Mouse (Mus musculus) hindbrain, embryonic 16.5 days (tissue): ENCODE results near the gene AI837181. TPM values are rescaled to one million over a fixed set of nuclear protein-coding genes. Genes with fewer than 3 reads are reported as not detected.
A peak's percentile ranks its signal among the peaks of the same experiment; 100 is the strongest.
"Not testable (repeated sequence)": the region's sequence is repeated elsewhere in the genome, so short reads cannot be mapped to it uniquely, and the experiment has no call there.

ENCODE experiments used
- ATAC-seq: fragments of 200-750 bp; cut with Nextera tagmentation; 2 replicates; pipeline ENCODE4 v1.8.0; 2017; ENCODE audit warnings: moderate TSS enrichment, moderate library complexity
- H3K27ac ChIP-seq: fragments of 300-500 bp; sonication (generic); 2 replicates; pipeline ENCODE4 v1.5.1; 2014; ENCODE audit warnings: low read depth, mild to moderate bottlenecking, control low read depth, low read length, moderate library complexity
- H3K27me3 ChIP-seq: fragments of 300-500 bp; sonication (generic); replicated peaks from 2 replicates; pipeline ENCODE4 v1.6.1; 2014; ENCODE audit warnings: low read length; ENCODE audit not compliant: control insufficient read depth, insufficient read depth
- H3K36me3 ChIP-seq: fragments of 300-500 bp; sonication (generic); 2 replicates; pipeline ENCODE4 v1.6.1; 2014; ENCODE audit warnings: mild to moderate bottlenecking, low read length, moderate library complexity, mixed read lengths; ENCODE audit not compliant: control insufficient read depth, insufficient read depth
- H3K4me1 ChIP-seq: fragments of 300-500 bp; sonication (generic); 2 replicates; pipeline ENCODE4 v1.6.1; 2014; ENCODE audit warnings: low read depth, low read length; ENCODE audit not compliant: control insufficient read depth, insufficient read depth
- H3K4me2 ChIP-seq: fragments of 300-500 bp; sonication (generic); 2 replicates; pipeline ENCODE4 v1.6.1; 2014; ENCODE audit warnings: mild to moderate bottlenecking, low read length, control low read depth, moderate library complexity
- H3K4me3 ChIP-seq: fragments of 300-500 bp; sonication (generic); 2 replicates; pipeline ENCODE4 v1.5.1; 2014; ENCODE audit warnings: mild to moderate bottlenecking, low read length, control low read depth, moderate library complexity
- H3K9ac ChIP-seq: fragments of 300-500 bp; sonication (generic); 2 replicates; pipeline ENCODE4 v1.6.1; 2014; ENCODE audit warnings: low read depth, mild to moderate bottlenecking, control low read depth, low read length, moderate library complexity
- H3K9me3 ChIP-seq: fragments of 300-500 bp; sonication (generic); 2 replicates; pipeline ENCODE4 v1.6.1; 2014; ENCODE audit warnings: mild to moderate bottlenecking, low read length, moderate library complexity; ENCODE audit not compliant: control insufficient read depth
- WGBS: fragments of 180-500 bp; shearing (Covaris S2); extraction: QIAGEN DNeasy Blood & Tissue Kit; methylation state at CpG from one replicate; pipeline ENCODE4 v1.1.7; 2014; 5-methylcytosine and 5-hydroxymethylcytosine counted together
- polyA plus RNA-seq: library from polyadenylated mRNA; unstranded; fragments of >200 nt; fragmentation: Nextera tagmentation; extraction: Ambion mirVana; gene quantifications from 2 replicates; pipeline ENCODE4 v1.2.1, GENCODE M21; 2015

The AI837181 gene
- polyA plus RNA-seq, 1 experiment from 2014 or later: 38.5 TPM

DNA sequence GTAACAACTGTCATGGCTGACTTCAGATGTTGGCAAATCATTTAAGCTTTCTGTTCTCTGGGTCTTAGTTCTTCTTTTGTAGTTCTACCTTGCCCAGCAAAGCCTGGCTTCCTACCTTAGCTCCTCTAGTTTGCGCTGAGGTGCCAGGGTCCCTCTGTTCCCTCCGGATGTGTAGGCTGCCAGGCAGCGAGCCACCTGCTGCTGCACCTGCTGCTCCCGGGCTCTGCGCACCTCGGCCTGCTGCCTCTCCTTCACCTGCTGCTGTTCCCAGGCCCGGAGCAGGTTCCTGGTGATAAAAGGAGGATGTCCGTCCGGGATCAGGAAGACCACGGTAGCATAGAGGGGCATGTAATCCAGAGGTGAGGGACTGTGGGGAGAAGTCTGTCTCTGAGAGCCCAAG, 30.8 kb upstream of the AI837181 start:
- Histone ChIP-seq H3K4me1 (peaks cover 12% of the 10 kb centered on the region), H3K27me3 (no peaks in the 10 kb centered on the region), H3K4me2 (no peak overlapping the region), H3K36me3 (no peaks in the 10 kb centered on the region), H3K9me3 (no peaks in the 10 kb centered on the region), H3K27ac (no peak overlapping the region), H3K9ac (no peak overlapping the region), H3K4me3 (no peak overlapping the region)
- ATAC-seq: no peak
- 58% methylated on average over 10 of the region's 10 CpGs for WGBS

DNA sequence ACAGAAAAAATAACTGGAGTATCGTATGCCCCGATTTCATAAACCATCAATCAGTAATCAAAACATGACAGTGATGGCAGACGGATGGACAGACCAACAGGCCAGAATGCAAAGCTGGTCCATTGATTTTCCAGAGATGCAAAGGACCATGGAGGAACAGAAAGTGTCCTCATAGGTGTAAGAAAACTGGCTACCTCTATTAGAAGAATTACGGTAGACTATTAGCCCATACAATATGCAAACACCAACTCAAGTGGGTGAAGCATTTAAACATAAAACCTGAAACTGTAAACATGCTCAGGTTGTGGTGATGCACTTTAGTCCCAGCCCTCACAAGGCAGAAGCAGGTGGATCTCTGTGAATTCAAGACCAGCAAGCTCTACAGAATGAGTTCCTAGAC, 29.6 kb upstream of the AI837181 start:
- Histone ChIP-seq H3K4me1 (no peaks in the 10 kb centered on the region; the same call in 1 of the 2 replicates), H3K4me3 (no peak overlapping the region), H3K9ac (no peak overlapping the region), H3K9me3 (no peaks in the 10 kb centered on the region), H3K27ac (no peak overlapping the region), H3K4me2 (no peak overlapping the region), H3K27me3 (no peaks in the 10 kb centered on the region), H3K36me3 (no peaks in the 10 kb centered on the region)
- 75% methylated on average over 4 of the region's 4 CpGs for WGBS
- no peak for ATAC-seq

DNA sequence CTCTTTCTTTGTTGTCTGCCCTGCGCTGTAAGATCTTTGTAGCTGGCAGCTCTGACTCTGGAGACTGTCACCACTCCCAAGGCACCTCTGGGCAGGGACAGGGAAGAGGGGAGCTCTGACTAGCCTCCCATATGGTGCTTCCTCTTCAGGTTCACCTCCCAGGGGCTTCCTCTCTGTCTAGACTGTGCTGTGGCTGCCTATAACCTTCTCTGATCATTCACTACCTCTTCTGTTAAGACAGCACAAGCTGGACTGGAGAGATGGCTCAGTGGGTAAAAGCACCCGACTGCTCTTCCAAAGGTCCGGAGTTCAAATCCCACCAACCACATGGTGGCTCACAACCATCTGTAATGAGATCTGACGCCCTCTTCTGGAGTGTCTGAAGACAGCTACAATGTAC, 23.9 kb upstream of the AI837181 start:
- not testable (repeated sequence) for H3K27ac ChIP-seq, H3K9me3 ChIP-seq, H3K36me3 ChIP-seq, H3K4me3 ChIP-seq, H3K4me1 ChIP-seq, H3K4me2 ChIP-seq, ATAC-seq, H3K27me3 ChIP-seq, H3K9ac ChIP-seq
- WGBS: 67% methylated on average over 4 of the region's 4 CpGs

DNA sequence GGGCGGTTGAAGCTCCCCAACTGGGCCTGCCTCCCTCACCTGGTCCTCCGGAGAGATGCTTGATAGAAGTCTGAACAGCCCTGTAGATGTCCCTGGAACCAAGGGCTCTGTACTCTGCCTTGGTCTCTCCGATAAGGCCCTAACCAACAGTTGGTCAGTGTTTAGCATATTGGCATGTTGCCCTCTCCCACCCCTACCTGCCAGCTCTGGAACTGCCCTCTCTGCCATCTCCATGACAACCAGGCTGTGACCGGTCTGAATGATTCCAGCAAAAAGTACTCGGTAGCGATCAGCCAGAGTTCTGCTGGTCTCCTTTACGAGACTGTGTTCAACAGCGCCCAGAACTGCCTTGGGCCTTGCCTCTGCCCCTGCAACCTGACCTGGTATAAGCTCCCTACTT, 22.7 kb upstream of the AI837181 start, which contains the start of gene Tsga10ip:
TSS of gene Tsga10ip (minus strand) at position 234 of the 400 bp plus-strand sequence.
- Histone ChIP-seq H3K4me2 (no peak within 1 kb of the TSS), H3K27ac (no peak within 1 kb of the TSS), H3K4me3 (no peak within 1 kb of the TSS), H3K27me3 (no peaks in the 10 kb centered on the region), H3K4me1 (peaks cover 5% of the 10 kb centered on the region), H3K9me3 (no peaks in the 10 kb centered on the region), H3K36me3 (no peaks in the 10 kb centered on the region), H3K9ac (no peak within 1 kb of the TSS)
- ATAC-seq: no peak
- 70% methylated on average over 8 of the region's 8 CpGs for WGBS

DNA sequence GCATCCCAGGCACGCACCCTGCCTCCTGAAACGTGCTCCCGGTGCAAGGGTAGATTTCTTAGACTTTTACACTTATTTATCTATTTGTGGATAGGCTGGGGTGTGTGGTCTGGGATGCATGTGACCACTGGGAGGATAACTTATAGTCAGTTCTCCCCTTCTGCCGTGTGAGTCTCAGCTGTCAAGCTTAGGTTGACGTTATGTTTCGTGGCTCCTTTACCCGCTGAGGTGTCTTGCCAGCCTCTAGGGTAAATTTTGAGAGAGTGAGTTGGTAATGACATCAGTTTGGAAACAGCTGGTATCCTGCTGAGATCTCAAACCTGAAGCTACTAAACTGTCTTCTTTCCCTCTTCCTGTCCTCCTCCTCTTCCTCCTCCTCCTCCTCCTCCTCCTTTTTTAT, 19.0 kb upstream of the AI837181 start:
- no peaks in the 10 kb centered on the region for H3K27me3 ChIP-seq
- ATAC-seq: no peak
- WGBS: 27% methylated on average over 7 of the region's 7 CpGs
- peak overlapping the region; percentile 46; the same call in 1 of the 2 replicates for H3K9ac ChIP-seq
- no peaks in the 10 kb centered on the region for H3K9me3 ChIP-seq
- H3K27ac ChIP-seq: peak overlapping the region; percentile 31; the same call in 1 of the 2 replicates
- peaks cover 13% of the 10 kb centered on the region for H3K4me1 ChIP-seq
- H3K4me2 ChIP-seq: peak overlapping the region; percentile 56
- H3K36me3 ChIP-seq: no peaks in the 10 kb centered on the region
- peak overlapping the region; percentile 34 for H3K4me3 ChIP-seq

DNA sequence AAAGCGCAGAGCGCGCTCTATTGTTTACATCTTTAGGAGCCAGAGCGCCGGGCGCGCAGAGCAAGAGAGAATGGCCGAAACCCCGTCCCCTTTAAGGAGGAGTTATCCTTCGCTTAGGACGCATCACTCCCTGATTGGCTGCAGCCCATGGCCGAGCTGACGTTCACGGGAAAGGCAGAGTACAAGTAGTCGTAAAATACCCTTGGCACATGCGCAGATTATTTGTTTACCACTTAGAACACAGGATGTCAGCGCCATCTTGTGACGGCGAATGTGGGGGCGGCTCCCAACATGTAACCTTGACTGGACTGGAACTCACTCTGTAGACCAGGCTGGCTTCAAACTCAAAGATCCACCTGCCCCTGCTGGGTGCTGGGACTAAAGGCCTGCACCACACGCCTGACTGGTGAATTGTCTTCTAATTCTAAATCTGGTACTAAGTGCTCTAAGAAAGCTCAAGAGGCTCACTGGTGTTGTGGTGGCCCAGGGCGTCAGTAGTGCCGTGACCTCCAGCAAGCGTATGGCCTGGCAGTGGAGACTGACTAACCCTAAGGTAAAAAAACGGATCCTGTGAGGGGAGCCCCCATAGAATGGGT, 18.3 kb upstream of the AI837181 start:
- not testable (repeated sequence) for H3K36me3 ChIP-seq, H3K27me3 ChIP-seq, H3K9me3 ChIP-seq
- peak overlapping the region; percentile 85 for H3K27ac ChIP-seq
- H3K4me2 ChIP-seq: peak overlapping the region; percentile 73
- peak; percentile 87 for ATAC-seq
- peak overlapping the region; percentile 60 for H3K4me3 ChIP-seq
- WGBS: 12% methylated on average over 20 of the region's 25 CpGs
- peaks cover 13% of the 10 kb centered on the region for H3K4me1 ChIP-seq
- H3K9ac ChIP-seq: peak overlapping the region; percentile 73

DNA sequence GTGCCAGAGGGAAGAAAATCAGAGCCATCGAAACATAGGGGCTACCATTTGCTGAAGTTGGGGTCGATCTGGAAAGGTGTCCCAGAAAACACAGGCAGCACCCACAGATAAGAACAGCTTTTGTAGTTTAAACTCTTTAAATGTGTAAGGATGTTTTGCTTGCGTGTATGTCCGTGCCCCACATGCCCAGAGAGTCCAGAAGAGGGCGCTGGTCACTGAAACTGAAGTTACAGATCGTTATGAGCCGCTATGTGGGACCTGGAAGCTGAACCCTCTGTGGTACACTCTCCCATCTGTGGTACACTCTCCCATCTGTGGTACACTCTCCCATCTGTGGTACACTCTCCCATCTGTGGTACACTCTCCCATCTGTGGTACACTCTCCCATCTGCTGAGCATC, 17.8 kb upstream of the AI837181 start:
- ATAC-seq: peak; percentile 50; the same call in 1 of the 2 replicates
- Histone ChIP-seq H3K4me1 (peaks cover 13% of the 10 kb centered on the region), H3K4me2 (peak overlapping the region; percentile 73), H3K36me3 (no peaks in the 10 kb centered on the region), H3K4me3 (peak overlapping the region; percentile 60), H3K9me3 (no peaks in the 10 kb centered on the region), H3K9ac (peak overlapping the region; percentile 73), H3K27ac (peak overlapping the region; percentile 85), H3K27me3 (no peaks in the 10 kb centered on the region)
- 15% methylated on average over 7 of the region's 7 CpGs for WGBS

DNA sequence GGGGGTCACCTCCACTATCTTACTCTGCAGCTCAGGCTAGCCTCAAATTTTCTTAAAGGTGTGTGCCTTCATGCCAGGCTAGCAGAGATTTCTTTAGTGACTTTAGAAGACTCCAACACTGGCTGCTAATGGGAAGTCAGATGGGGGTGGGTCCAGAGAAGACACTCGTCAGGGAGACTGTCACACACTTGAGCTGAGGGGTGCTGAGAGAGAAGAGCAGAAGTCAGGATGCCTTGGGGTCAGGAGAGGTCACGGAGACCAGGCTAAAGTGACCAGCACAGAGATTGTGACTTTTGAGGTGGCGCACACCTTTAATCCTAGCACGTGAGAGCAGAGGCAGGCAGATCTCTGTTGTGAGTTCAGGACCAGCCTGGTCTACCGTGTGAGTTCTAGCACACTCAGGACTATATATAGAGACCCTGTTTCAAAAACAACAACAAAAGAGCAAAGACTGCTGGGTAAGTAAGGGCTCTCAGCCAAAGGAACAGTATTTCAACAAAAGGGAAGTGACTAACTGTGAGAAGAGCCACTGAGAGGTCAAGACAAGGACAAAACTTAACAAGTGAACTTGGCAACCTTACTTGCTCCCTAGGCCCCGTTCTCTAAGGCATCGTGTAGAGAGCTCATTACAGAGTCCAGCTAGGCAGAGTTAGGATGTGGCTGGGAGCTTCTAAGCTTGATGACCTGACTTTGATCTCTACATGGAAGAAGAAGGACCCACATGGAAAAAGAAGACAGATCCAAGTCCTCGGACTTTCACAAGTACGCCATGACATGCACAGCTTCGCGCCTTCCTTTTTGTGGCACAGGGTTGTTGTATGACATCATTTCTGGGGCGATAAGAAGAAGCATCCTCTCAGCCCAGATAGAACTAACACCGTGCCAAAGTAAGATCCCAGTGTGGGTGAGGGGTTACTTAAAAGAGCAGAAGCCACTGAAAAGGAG, 16.6 kb upstream of the AI837181 start:
- Histone ChIP-seq H3K9me3 (no peaks in the 10 kb centered on the region), H3K9ac (no peak overlapping the region), H3K27ac (no peak overlapping the region), H3K4me3 (no peak overlapping the region), H3K4me2 (peak overlapping the region; percentile 73; the same call in 1 of the 2 replicates), H3K36me3 (no peaks in the 10 kb centered on the region), H3K27me3 (no peaks in the 10 kb centered on the region), H3K4me1 (peaks cover 13% of the 10 kb centered on the region)
- no peak for ATAC-seq
- 82% methylated on average over 13 of the region's 13 CpGs for WGBS

DNA sequence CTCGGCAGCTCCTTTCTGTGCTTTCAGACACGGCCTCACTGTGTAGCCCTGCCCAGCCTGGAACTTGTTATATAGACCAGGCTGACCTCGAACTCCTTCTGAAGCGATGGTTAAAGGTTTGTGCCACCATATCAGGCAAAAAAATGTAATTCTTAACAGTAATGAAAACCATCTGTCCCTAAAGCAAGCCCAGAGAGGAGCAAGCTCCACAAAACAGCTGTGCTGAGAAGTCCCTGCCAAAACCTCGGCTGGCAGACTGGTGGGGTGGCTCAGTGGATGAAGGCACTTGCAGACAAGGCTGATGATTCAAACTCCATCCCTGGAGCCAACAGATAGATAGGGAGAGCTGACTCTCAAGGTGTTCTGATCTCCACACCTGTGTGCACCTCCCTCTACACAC, 15.9 kb upstream of the AI837181 start:
- Histone ChIP-seq H3K4me1 (peaks cover 13% of the 10 kb centered on the region), H3K36me3 (no peaks in the 10 kb centered on the region), H3K27me3 (no peaks in the 10 kb centered on the region), H3K27ac (no peak overlapping the region), H3K9ac (no peak overlapping the region), H3K4me3 (no peak overlapping the region), H3K4me2 (no peak overlapping the region), H3K9me3 (no peaks in the 10 kb centered on the region)
- 82% methylated on average over 5 of the region's 5 CpGs for WGBS
- ATAC-seq: no peak
